Mouse (Mus musculus): ENCODE results near the gene 6820408C15Rik. TPM values are rescaled to one million over a fixed set of nuclear protein-coding genes. Genes with fewer than 3 reads are reported as not detected.
"Not testable (repeated sequence)": the region's sequence is repeated elsewhere in the genome, so short reads cannot be mapped to it uniquely, and the experiment has no call there.

The 6820408C15Rik gene
- polyA plus RNA-seq, 1 experiment, result 2.9 TPM

- Histone ChIP-seq H3K27ac (ENCODE audit: control insufficient read depth, insufficient read depth, low read depth, low read length, poor library complexity) (peak overlapping the region; percentile 44; the same call in 1 of the 2 replicates), H3K4me1 (ENCODE audit: control insufficient read depth, insufficient read depth, low read length) (no peaks in the 10 kb centered on the region), H3K4me3 (replicated peaks; ENCODE audit: control insufficient read depth, low read depth, low read length) (peak overlapping the region; percentile 66)
- no peak for TF ChIP-seq CTCF (IDR thresholded peaks at IDR 0.05; ENCODE audit: control insufficient read depth, insufficient read depth, low read length)
- TF ChIP-seq POLR2A (IDR thresholded peaks at IDR 0.05; ENCODE audit: borderline replicate concordance, control insufficient read depth, low read depth, low read length), result no peak
- 10% methylated on average over 86 of the region's 86 CpGs for WGBS
These were observed 1.4 kb upstream of the 6820408C15Rik start for GRCm38 (mm10) chr2:152413765-152414584.

- peak; percentile 79; the same call in 1 of the 2 replicates for TF ChIP-seq POLR2A (IDR thresholded peaks at IDR 0.05; ENCODE audit: borderline replicate concordance, control insufficient read depth, low read depth, low read length)
- no peak for TF ChIP-seq CTCF (IDR thresholded peaks at IDR 0.05; ENCODE audit: control insufficient read depth, insufficient read depth, low read length)
- Histone ChIP-seq H3K4me1 (ENCODE audit: control insufficient read depth, insufficient read depth, low read length) (no peaks in the 10 kb centered on the region), H3K27ac (ENCODE audit: control insufficient read depth, insufficient read depth, low read depth, low read length, poor library complexity) (peak within 1 kb of the TSS; percentile 44; the same call in 1 of the 2 replicates), H3K4me3 (replicated peaks; ENCODE audit: control insufficient read depth, low read depth, low read length) (peak within 1 kb of the TSS; percentile 66)
- WGBS, result under 1% methylated on average over 65 of the region's 65 CpGs
These were observed 709 bp upstream of the 6820408C15Rik start, which contains the start of gene Zcchc3 for GRCm38 (mm10) chr2:152414591-152415165. Zcchc3 (minus strand) TSS chr2:152415027.

GRCm38 (mm10) chr2:152415786-152416185 is 399 bp downstream of the 6820408C15Rik start:
- 90% methylated on average over 3 of the region's 3 CpGs for WGBS
- Histone ChIP-seq H3K27ac (ENCODE audit: control insufficient read depth, insufficient read depth, low read depth, low read length, poor library complexity) (no peak overlapping the region), H3K4me3 (replicated peaks; ENCODE audit: control insufficient read depth, low read depth, low read length) (no peak overlapping the region), H3K4me1 (ENCODE audit: control insufficient read depth, insufficient read depth, low read length) (no peaks in the 10 kb centered on the region)
- TF ChIP-seq CTCF (IDR thresholded peaks at IDR 0.05; ENCODE audit: control insufficient read depth, insufficient read depth, low read length), result no peak
- no peak for TF ChIP-seq POLR2A (IDR thresholded peaks at IDR 0.05; ENCODE audit: borderline replicate concordance, control insufficient read depth, low read depth, low read length)

- 63% methylated on average over 12 of the region's 12 CpGs for WGBS
- no peak overlapping the region for H3K27ac ChIP-seq (ENCODE audit: control insufficient read depth, insufficient read depth, low read depth, low read length, poor library complexity)
- no peak for TF ChIP-seq POLR2A (IDR thresholded peaks at IDR 0.05; ENCODE audit: borderline replicate concordance, control insufficient read depth, low read depth, low read length)
- no peak for TF ChIP-seq CTCF (IDR thresholded peaks at IDR 0.05; ENCODE audit: control insufficient read depth, insufficient read depth, low read length)
- no peaks in the 10 kb centered on the region for H3K4me1 ChIP-seq (ENCODE audit: control insufficient read depth, insufficient read depth, low read length)
- no peak overlapping the region for H3K4me3 ChIP-seq (replicated peaks; ENCODE audit: control insufficient read depth, low read depth, low read length)
These were observed 12.1 kb downstream of the 6820408C15Rik start for GRCm38 (mm10) chr2:152427493-152427892.

- WGBS, result 80% methylated on average over 2 of the region's 2 CpGs
- not testable (repeated sequence) for H3K4me1 ChIP-seq (ENCODE audit: control insufficient read depth, insufficient read depth, low read length); H3K27ac ChIP-seq (ENCODE audit: control insufficient read depth, insufficient read depth, low read depth, low read length, poor library complexity); H3K4me3 ChIP-seq (replicated peaks; ENCODE audit: control insufficient read depth, low read depth, low read length)
These were observed 13.1 kb downstream of the 6820408C15Rik start for GRCm38 (mm10) chr2:152428481-152428880.

- H3K27ac ChIP-seq (ENCODE audit: control insufficient read depth, insufficient read depth, low read depth, low read length, poor library complexity), result no peak overlapping the region
- WGBS, result 69% methylated on average over 7 of the region's 7 CpGs
- no peak overlapping the region for H3K4me3 ChIP-seq (replicated peaks; ENCODE audit: control insufficient read depth, low read depth, low read length)
- TF ChIP-seq CTCF (IDR thresholded peaks at IDR 0.05; ENCODE audit: control insufficient read depth, insufficient read depth, low read length) (no peak), POLR2A (IDR thresholded peaks at IDR 0.05; ENCODE audit: borderline replicate concordance, control insufficient read depth, low read depth, low read length) (no peak)
- no peaks in the 10 kb centered on the region for H3K4me1 ChIP-seq (ENCODE audit: control insufficient read depth, insufficient read depth, low read length)
These were observed 21.1 kb downstream of the 6820408C15Rik start for GRCm38 (mm10) chr2:152436405-152436901.

- H3K4me1 ChIP-seq (ENCODE audit: control insufficient read depth, insufficient read depth, low read length), result no peaks in the 10 kb centered on the region
- peak; percentile 82 for TF ChIP-seq CTCF (IDR thresholded peaks at IDR 0.05; ENCODE audit: control insufficient read depth, insufficient read depth, low read length)
- no peak for TF ChIP-seq POLR2A (IDR thresholded peaks at IDR 0.05; ENCODE audit: borderline replicate concordance, control insufficient read depth, low read depth, low read length)
- no peak overlapping the region for H3K27ac ChIP-seq (ENCODE audit: control insufficient read depth, insufficient read depth, low read depth, low read length, poor library complexity)
- no peak overlapping the region for H3K4me3 ChIP-seq (replicated peaks; ENCODE audit: control insufficient read depth, low read depth, low read length)
- WGBS, result 5% methylated on average over 22 of the region's 23 CpGs
These were observed 21.8 kb downstream of the 6820408C15Rik start for GRCm38 (mm10) chr2:152436983-152437860.

- Histone ChIP-seq H3K4me3 (replicated peaks; ENCODE audit: control insufficient read depth, low read depth, low read length) (no peak overlapping the region), H3K4me1 (ENCODE audit: control insufficient read depth, insufficient read depth, low read length) (no peaks in the 10 kb centered on the region), H3K27ac (ENCODE audit: control insufficient read depth, insufficient read depth, low read depth, low read length, poor library complexity) (no peak overlapping the region)
- 56% methylated on average over 1 of the region's 1 CpGs for WGBS
- TF ChIP-seq POLR2A (IDR thresholded peaks at IDR 0.05; ENCODE audit: borderline replicate concordance, control insufficient read depth, low read depth, low read length) (no peak), CTCF (IDR thresholded peaks at IDR 0.05; ENCODE audit: control insufficient read depth, insufficient read depth, low read length) (no peak)
These were observed 23.6 kb downstream of the 6820408C15Rik start for GRCm38 (mm10) chr2:152438963-152439362.
